Mouse (Mus musculus) heart, postnatal 0 days (tissue): ENCODE measurements around the gene Setd5. TPM values are rescaled to one million over a fixed set of nuclear protein-coding genes. Genes with fewer than 3 reads are reported as not detected.

Experiments
- ATAC-seq: fragments of 200-750 bp; cut with Nextera tagmentation; 2 replicates; pipeline ENCODE4 v1.8.0; 2017; ENCODE audit warnings: low read depth, moderate number of reproducible peaks, moderate library complexity; ENCODE audit not compliant: insufficient read depth
- DNase-seq: peaks from one replicate; pipeline ENCODE4 v3.0.0-alpha.2; 2016; ENCODE audit warnings: low spot score
- H3K27ac ChIP-seq: fragments of 300-500 bp; sonication (generic); 2 replicates; pipeline ENCODE4 v1.5.1; 2014; ENCODE audit warnings: low read depth, mild to moderate bottlenecking
- H3K27me3 ChIP-seq: fragments of 300-500 bp; sonication (generic); 2 replicates; pipeline ENCODE4 v1.6.1; 2014; ENCODE audit warnings: low read length, mixed read lengths; ENCODE audit not compliant: control insufficient read depth, insufficient read depth
- H3K36me3 ChIP-seq: fragments of 300-500 bp; sonication (generic); replicated peaks from 2 replicates; pipeline ENCODE4 v1.6.1; 2014; ENCODE audit warnings: low read length, mixed read lengths; ENCODE audit not compliant: control insufficient read depth, insufficient read depth
- H3K4me1 ChIP-seq: fragments of 300-500 bp; sonication (generic); 2 replicates; pipeline ENCODE4 v1.6.1; 2014; ENCODE audit warnings: antibody characterized with exemption; ENCODE audit not compliant: control insufficient read depth, insufficient read depth
- H3K4me2 ChIP-seq: fragments of 300-500 bp; sonication (generic); 2 replicates; pipeline ENCODE4 v1.6.1; 2014; ENCODE audit warnings: low read depth, mild to moderate bottlenecking, low read length, moderate library complexity
- H3K4me3 ChIP-seq: fragments of 300-500 bp; sonication (generic); 2 replicates; pipeline ENCODE4 v1.5.1; 2014; ENCODE audit warnings: low read depth, low read length
- H3K9ac ChIP-seq: fragments of 300-500 bp; sonication (generic); replicated peaks from 2 replicates; pipeline ENCODE4 v1.6.1; 2014; ENCODE audit warnings: low read depth, low read length, mixed read lengths
- H3K9me3 ChIP-seq: fragments of 300-500 bp; sonication (generic); replicated peaks from 2 replicates; pipeline ENCODE4 v1.6.1; 2016; ENCODE audit warnings: low read length; ENCODE audit not compliant: control insufficient read depth
- CTCF ChIP-seq: IDR thresholded peaks from 2 replicates; pipeline ENCODE4 v1.5.1; 2016; ENCODE audit warnings: antibody characterized with exemption, control low read depth, low read depth
- EP300 ChIP-seq: IDR thresholded peaks from 2 replicates; pipeline ENCODE4 v1.6.1; 2016; ENCODE audit warnings: antibody characterized with exemption, low read depth
- WGBS: fragments of 180-500 bp; shearing (Covaris S2); extraction: QIAGEN DNeasy Blood & Tissue Kit; methylation state at CpG from one replicate; pipeline ENCODE4 v1.1.7; 2014; 5-methylcytosine and 5-hydroxymethylcytosine counted together
- polyA plus RNA-seq: library from polyadenylated mRNA; unstranded; fragments of >200 nt; fragmentation: Nextera tagmentation; extraction: Ambion mirVana; gene quantifications from 2 replicates; pipeline ENCODE4 v1.2.1, GENCODE M21; 2015
- total RNA-seq: library from RNA; depleted of rRNA; stranded (reverse); fragments of >200 nt; gene quantifications from 2 replicates; pipeline ENCODE4 v1.2.3, GENCODE M21; 2014; ENCODE audit warnings: low replicate concordance

Setd5 gene
- total and polyA plus RNA-seq, 2 experiments from 2014 or later, result 28.1 to 55.0 TPM

DNA sequence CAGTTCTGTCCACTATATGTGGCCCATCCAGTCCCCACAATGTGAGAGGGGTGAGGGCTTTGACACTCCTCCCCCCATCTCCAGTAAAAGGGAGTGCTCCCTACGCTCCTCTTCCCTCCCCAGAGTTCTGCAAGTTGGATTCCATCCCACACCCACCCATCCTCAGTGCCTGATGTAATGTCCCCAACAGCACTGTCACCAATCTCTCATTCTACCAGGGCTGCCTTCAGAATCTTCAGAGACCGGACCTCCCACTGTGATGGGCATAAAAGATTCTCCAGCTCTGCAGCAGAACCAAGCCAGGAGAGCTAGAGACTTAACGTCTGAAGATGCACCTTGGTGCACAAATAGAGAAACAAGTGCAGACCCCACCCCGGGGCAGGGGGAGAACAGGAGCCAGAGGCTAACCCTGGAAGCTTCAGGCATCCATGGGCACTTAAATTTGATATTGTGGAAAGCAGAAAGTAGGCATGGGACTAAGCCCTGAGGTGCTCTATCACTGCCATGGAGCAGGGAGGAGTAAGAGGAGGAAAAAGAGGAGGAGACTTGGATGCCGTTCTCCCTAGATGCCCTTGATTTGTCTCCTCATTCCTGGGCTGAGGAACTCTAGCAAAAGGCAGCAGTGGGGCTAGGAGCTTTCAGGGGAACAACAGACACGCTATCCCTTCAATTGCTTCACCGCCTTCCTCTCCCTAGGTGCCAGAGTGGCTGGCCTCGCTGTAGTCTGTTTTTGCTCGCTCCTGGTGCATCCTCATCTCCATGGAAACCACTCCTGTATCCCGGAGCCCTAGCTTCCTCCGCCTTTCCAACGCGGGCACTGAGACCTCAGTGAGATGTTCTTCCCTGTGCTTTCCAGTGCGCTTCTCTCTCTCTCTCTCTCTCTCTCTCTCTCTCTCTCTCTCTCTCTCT, 101.4 kb downstream of the Setd5 start:
- Histone ChIP-seq H3K36me3 (no peaks in the 10 kb centered on the region), H3K27me3 (no peaks in the 10 kb centered on the region), H3K9me3 (no peaks in the 10 kb centered on the region), H3K4me2 (no peak overlapping the region), H3K27ac (no peak overlapping the region), H3K9ac (no peak overlapping the region), H3K4me1 (no peaks in the 10 kb centered on the region), H3K4me3 (no peak overlapping the region)
- ATAC-seq, result no peak
- TF ChIP-seq EP300 (no peak), CTCF (no peak)
- WGBS, result 23% methylated on average over 14 of the region's 14 CpGs
- DNase-seq, result no peak

DNA sequence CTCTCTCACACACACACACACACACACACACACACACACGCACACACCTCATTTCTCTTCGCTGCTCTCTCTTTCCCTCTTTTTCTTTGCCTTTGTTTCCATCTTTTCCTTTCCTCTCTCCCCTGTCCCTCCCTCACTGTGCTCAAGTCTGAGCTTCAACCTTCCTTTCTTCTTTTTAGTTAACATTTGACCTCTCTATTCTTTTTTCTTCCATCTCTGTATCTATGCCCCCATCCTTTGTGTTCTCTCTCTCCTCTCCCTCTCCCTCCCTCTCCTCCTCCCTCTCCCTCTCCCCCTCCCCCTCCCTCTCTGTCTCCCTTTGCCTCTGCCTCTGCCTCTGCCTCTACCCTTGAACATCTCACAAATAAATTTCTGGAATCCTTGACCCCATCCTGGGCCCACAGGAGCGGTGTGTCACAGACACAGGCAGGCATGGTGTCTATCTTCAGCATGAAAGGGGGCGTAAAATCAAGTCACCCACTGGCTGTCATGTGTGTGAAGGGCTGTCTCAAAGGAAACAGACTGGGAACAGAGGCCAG, 102.1 kb downstream of the Setd5 start:
- no peaks in the 10 kb centered on the region for H3K27me3 ChIP-seq
- H3K9ac ChIP-seq, result no peak overlapping the region
- DNase-seq, result no peak
- H3K4me1 ChIP-seq, result no peaks in the 10 kb centered on the region
- no peak overlapping the region for H3K27ac ChIP-seq
- no peak overlapping the region for H3K4me3 ChIP-seq
- TF ChIP-seq CTCF (no peak), EP300 (no peak)
- H3K36me3 ChIP-seq, result no peaks in the 10 kb centered on the region
- no peak overlapping the region for H3K4me2 ChIP-seq
- no peak for ATAC-seq
- H3K9me3 ChIP-seq, result no peaks in the 10 kb centered on the region
- WGBS, result 45% methylated on average over 4 of the region's 4 CpGs

- H3K4me2 ChIP-seq, result no peak overlapping the region
- WGBS, result 55% methylated on average over 9 of the region's 9 CpGs
Observed at GRCm38 (mm10) chr6:113184163-113184562, 107.0 kb downstream of the Setd5 start.

DNA sequence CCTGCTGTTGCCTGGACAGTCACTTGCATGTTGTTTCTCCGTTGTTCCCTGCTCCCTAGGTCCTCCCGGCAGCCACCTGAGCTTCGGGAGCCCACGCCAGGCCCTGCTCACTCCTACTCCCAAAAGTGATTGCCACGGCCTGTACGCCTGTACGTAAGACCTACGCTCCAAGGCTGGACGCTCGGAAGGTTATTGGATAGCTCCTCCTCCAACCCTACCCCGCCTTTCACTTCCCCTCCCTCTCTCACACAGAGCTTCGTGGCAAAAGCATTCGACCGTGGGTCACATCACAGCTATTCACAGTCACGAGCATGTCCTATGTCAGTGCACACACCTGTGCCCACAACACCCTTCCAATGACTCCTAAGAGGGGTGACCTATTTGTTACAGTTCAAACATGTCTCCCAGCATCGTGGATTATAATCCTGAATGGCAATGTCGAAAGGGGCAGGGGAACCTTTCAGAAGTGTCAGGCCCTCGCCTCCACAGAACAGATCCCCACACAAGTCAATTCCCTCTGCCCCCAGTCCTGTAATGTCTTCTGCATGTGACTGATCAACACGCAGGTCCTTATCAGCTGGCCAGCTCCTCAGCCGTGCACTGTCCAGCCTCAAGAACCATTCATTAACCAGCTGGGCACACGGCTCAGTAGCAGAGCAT, 107.8 kb downstream of the Setd5 start:
- H3K36me3 ChIP-seq, result no peaks in the 10 kb centered on the region
- H3K27ac ChIP-seq, result no peak overlapping the region
- 74% methylated on average over 21 of the region's 21 CpGs for WGBS
- no peak for TF ChIP-seq EP300
- TF ChIP-seq CTCF, result no peak
- DNase-seq, result no peak
- no peaks in the 10 kb centered on the region for H3K4me1 ChIP-seq
- H3K4me2 ChIP-seq, result no peak overlapping the region
- no peaks in the 10 kb centered on the region for H3K27me3 ChIP-seq
- H3K9me3 ChIP-seq, result no peaks in the 10 kb centered on the region
- H3K4me3 ChIP-seq, result no peak overlapping the region
- ATAC-seq, result no peak
- H3K9ac ChIP-seq, result no peak overlapping the region

More at GRCm38 (mm10) chr6:113184163-113184562, 107.0 kb downstream of the Setd5 start:
- TF ChIP-seq CTCF (no peak), EP300 (no peak)
- ATAC-seq (peak; percentile 36; the same call in 1 of the 2 replicates), DNase-seq (no peak)
- H3K9me3 ChIP-seq, result no peaks in the 10 kb centered on the region
- no peaks in the 10 kb centered on the region for H3K4me1 ChIP-seq
- no peaks in the 10 kb centered on the region for H3K27me3 ChIP-seq
- H3K9ac ChIP-seq, result no peak overlapping the region
- no peak overlapping the region for H3K4me3 ChIP-seq
- H3K27ac ChIP-seq, result no peak overlapping the region
- no peaks in the 10 kb centered on the region for H3K36me3 ChIP-seq

- H3K4me2 ChIP-seq, result no peak overlapping the region
- DNase-seq (peak; percentile 30), ATAC-seq (peak; percentile 36; the same call in 1 of the 2 replicates)
- no peaks in the 10 kb centered on the region for H3K9me3 ChIP-seq
- H3K27me3 ChIP-seq, result peaks cover 48% of the 10 kb centered on the region
- H3K9ac ChIP-seq, result no peak overlapping the region
- H3K27ac ChIP-seq, result no peak overlapping the region
- H3K4me1 ChIP-seq, result peaks cover 7% of the 10 kb centered on the region; the same call in 1 of the 2 replicates
- WGBS, result 3% methylated on average over 45 of the region's 46 CpGs
- H3K36me3 ChIP-seq, result no peaks in the 10 kb centered on the region
- no peak overlapping the region for H3K4me3 ChIP-seq
- no peak for TF ChIP-seq EP300
- TF ChIP-seq CTCF, result no peak
Observed at GRCm38 (mm10) chr6:113193765-113194460, 116.7 kb downstream of the Setd5 start.
